Mouse (Mus musculus) midbrain, embryonic 16.5 days (tissue): ENCODE measurements around the gene Lmntd1. TPM values are rescaled to one million over a fixed set of nuclear protein-coding genes. Genes with fewer than 3 reads are reported as not detected.

Experiments used
- ATAC-seq: fragments of 200-750 bp; cut with Nextera tagmentation; 2 replicates; pipeline ENCODE4 v1.8.0; 2017; ENCODE audit warnings: moderate TSS enrichment
- H3K27ac ChIP-seq: fragments of 300-500 bp; sonication (generic); 2 replicates; pipeline ENCODE4 v1.5.1; 2014; ENCODE audit warnings: mild to moderate bottlenecking, low read length, mixed read lengths
- H3K27me3 ChIP-seq: fragments of 300-500 bp; sonication (generic); 2 replicates; pipeline ENCODE4 v1.6.1; 2014; ENCODE audit warnings: low read depth, low read length, mixed read lengths; ENCODE audit not compliant: control insufficient read depth, insufficient read depth
- H3K36me3 ChIP-seq: fragments of 300-500 bp; sonication (generic); 2 replicates; pipeline ENCODE4 v1.6.1; 2014; ENCODE audit warnings: mild to moderate bottlenecking, low read length, moderate library complexity, mixed read lengths; ENCODE audit not compliant: control insufficient read depth, insufficient read depth
- H3K4me1 ChIP-seq: fragments of 300-500 bp; sonication (generic); 2 replicates; pipeline ENCODE4 v1.6.1; 2014; ENCODE audit warnings: mild to moderate bottlenecking, low read length, mixed read lengths; ENCODE audit not compliant: control insufficient read depth, insufficient read depth
- H3K4me2 ChIP-seq: fragments of 300-500 bp; sonication (generic); 2 replicates; pipeline ENCODE4 v1.6.1; 2014; ENCODE audit warnings: mild to moderate bottlenecking, low read length, mixed read lengths
- H3K4me3 ChIP-seq: fragments of 300-500 bp; sonication (generic); 2 replicates; pipeline ENCODE4 v1.5.1; 2014; ENCODE audit warnings: low read depth, mild to moderate bottlenecking, low read length, moderate library complexity, mixed read lengths
- H3K9ac ChIP-seq: fragments of 300-500 bp; sonication (generic); 2 replicates; pipeline ENCODE4 v1.6.1; 2014; ENCODE audit warnings: low read depth, low read length, mixed read lengths
- H3K9me3 ChIP-seq: fragments of 300-500 bp; sonication (generic); replicated peaks from 2 replicates; pipeline ENCODE4 v1.6.1; 2014; ENCODE audit warnings: mild to moderate bottlenecking, low read length, mixed read lengths; ENCODE audit not compliant: control insufficient read depth, poor library complexity, severe bottlenecking
- WGBS: fragments of 180-500 bp; shearing (Covaris S2); extraction: QIAGEN DNeasy Blood & Tissue Kit; methylation state at CpG from one replicate; pipeline ENCODE4 v1.1.7; 2014; 5-methylcytosine and 5-hydroxymethylcytosine counted together
- polyA plus RNA-seq: library from polyadenylated mRNA; unstranded; fragments of >200 nt; fragmentation: Nextera tagmentation; extraction: Ambion mirVana; gene quantifications from 2 replicates; pipeline ENCODE4 v1.2.1, GENCODE M21; 2015

Lmntd1 gene
- polyA plus RNA-seq, 1 experiment from 2014 or later = 1.5 TPM

DNA sequence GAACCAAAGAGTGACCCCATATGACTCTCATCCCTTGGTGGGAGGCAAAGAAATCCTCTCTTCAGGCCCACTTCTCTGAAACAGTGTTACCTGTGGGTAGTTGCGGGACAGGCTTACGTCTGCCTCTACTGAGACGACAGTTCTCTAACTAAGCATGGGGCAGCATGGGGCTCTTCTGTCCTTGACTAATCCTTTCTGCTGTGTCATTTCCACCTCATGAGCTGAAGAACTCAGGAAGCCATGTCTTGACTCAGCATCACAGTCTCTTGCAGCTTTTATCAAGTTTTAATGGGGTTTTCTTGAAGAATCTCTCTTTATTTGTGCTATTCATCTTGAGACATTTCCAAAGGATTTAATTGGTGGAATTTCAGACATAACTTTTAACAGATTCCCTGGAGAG, 61.3 kb downstream of the Lmntd1 start:
- Histone ChIP-seq H3K9me3 (0 out of 2 replicates have a peak, but pooled peaks cover 2% of the 10 kb centered on the region), H3K4me2 (no peak overlapping the region), H3K4me3 (no peak overlapping the region), H3K27me3 (no peaks in the 10 kb centered on the region), H3K4me1 (no peaks in the 10 kb centered on the region), H3K27ac (no peak overlapping the region), H3K36me3 (no peaks in the 10 kb centered on the region), H3K9ac (no peak overlapping the region)
- no peak for ATAC-seq
- 86% methylated on average over 3 of the region's 3 CpGs for WGBS

GRCm38 (mm10) chr6:145550993-145551392, 63.1 kb downstream of the Lmntd1 start:
- Histone ChIP-seq H3K4me3 (no peak overlapping the region), H3K9ac (no peak overlapping the region), H3K27me3 (no peaks in the 10 kb centered on the region), H3K36me3 (no peaks in the 10 kb centered on the region), H3K4me2 (no peak overlapping the region), H3K4me1 (peaks cover 3% of the 10 kb centered on the region; the same call in 1 of the 2 replicates), H3K9me3 (0 out of 2 replicates have a peak, but pooled peaks cover 2% of the 10 kb centered on the region), H3K27ac (no peak overlapping the region)
- WGBS = 85% methylated on average over 5 of the region's 5 CpGs
- no peak for ATAC-seq

DNA sequence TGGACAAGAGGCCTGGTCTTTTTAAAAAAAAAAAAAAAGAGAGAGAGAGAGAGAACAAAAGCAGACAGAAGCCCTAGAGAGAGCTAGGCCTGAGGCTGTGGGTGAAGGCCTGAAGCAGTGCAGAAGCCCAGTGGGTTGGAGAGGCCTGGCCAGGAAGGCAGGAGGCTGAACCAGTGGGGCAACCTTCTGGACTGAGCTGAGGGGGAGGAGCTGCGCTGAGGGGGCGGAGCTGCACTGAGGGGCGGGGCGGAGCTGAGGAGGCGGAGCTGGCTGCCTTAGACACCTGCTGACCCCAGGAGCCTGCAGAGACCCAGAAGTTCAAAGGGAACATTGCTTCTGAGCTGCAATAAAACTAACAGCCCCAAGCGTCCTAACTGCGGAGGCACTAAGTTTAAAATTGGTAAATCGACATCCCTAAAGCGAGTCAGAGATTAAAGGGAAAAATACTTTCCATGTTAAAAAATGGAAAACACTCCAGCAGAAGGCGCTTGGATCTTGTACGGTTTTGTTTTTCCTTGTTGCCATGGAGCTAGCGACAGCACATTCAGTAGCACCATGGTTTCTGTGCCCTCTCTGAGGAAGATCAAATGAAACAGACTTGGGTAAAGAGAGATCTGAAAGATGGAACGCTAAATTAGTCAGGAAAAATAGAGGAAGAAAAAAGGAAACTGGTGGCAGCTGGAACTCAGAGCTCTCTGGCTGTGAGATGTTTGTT, 68.0 kb downstream of the Lmntd1 start:
- Histone ChIP-seq H3K9me3 (no peaks in the 10 kb centered on the region), H3K27ac (no peak overlapping the region), H3K36me3 (no peaks in the 10 kb centered on the region), H3K4me2 (no peak overlapping the region), H3K4me3 (no peak overlapping the region), H3K9ac (no peak overlapping the region), H3K4me1 (peaks cover 3% of the 10 kb centered on the region; the same call in 1 of the 2 replicates), H3K27me3 (no peaks in the 10 kb centered on the region)
- ATAC-seq = peak; percentile 60; the same call in 1 of the 2 replicates
- WGBS = 23% methylated on average over 13 of the region's 13 CpGs

DNA sequence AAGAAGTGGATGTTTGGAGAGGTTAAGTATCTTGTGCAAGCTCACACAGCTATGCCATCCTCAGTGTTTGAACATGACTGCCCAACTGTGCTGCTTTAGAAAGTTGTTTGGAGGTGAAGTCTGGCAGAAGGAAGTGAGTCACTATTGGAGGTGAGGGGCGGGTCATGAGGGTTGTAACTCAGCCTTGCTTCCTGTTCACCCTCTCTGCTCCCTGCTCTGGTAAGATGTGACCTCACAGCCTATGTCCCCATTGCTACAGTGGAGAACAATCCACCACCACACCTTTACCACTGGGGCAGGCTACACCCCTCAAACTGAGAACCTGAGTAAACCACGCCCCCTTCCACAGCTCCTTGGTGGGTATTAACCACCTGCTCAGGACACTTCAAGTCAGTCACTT, 69.3 kb downstream of the Lmntd1 start:
- H3K27me3 ChIP-seq = no peaks in the 10 kb centered on the region
- H3K4me1 ChIP-seq = peaks cover 3% of the 10 kb centered on the region; the same call in 1 of the 2 replicates
- H3K9me3 ChIP-seq = no peaks in the 10 kb centered on the region
- H3K36me3 ChIP-seq = no peaks in the 10 kb centered on the region
- no peak overlapping the region for H3K27ac ChIP-seq
- H3K9ac ChIP-seq = no peak overlapping the region
- no peak overlapping the region for H3K4me3 ChIP-seq
- no peak overlapping the region for H3K4me2 ChIP-seq
- 89% methylated on average over 2 of the region's 2 CpGs for WGBS
- peak; percentile 30; the same call in 1 of the 2 replicates for ATAC-seq

- Histone ChIP-seq H3K9me3 (no peaks in the 10 kb centered on the region), H3K36me3 (no peaks in the 10 kb centered on the region), H3K9ac (no peak overlapping the region), H3K27ac (no peak overlapping the region), H3K4me3 (no peak overlapping the region), H3K4me1 (peaks cover 6% of the 10 kb centered on the region; the same call in 1 of the 2 replicates), H3K27me3 (no peaks in the 10 kb centered on the region), H3K4me2 (no peak overlapping the region)
- peak; percentile 50; the same call in 1 of the 2 replicates for ATAC-seq
- 53% methylated on average over 12 of the region's 12 CpGs for WGBS
Observed at GRCm38 (mm10) chr6:145544304-145544703, 69.8 kb downstream of the Lmntd1 start.

DNA sequence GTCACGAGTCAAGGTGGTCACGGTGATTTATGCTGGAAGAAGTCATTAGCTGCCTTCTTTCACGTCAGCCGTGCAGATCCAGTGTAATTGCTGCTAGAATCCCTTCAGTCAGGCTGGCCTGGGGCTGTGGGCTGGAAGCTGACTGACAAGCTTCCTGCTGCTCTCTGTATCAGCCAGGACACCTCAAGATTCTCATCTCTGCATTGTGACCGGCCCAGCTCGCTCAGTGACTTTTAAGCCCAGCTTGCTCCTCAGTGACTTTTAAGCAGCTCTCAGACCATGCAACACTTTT, 74.6 kb downstream of the Lmntd1 start:
- no peaks in the 10 kb centered on the region for H3K27me3 ChIP-seq
- whole genome bisulfite sequencing = 37% methylated on average over 6 of the region's 6 CpGs
- no peaks in the 10 kb centered on the region for H3K9me3 ChIP-seq
- no peak overlapping the region for H3K9ac ChIP-seq
- peaks cover 2% of the 10 kb centered on the region; the same call in 1 of the 2 replicates for H3K4me1 ChIP-seq
- H3K27ac ChIP-seq = no peak overlapping the region
- H3K4me2 ChIP-seq = no peak overlapping the region
- no peaks in the 10 kb centered on the region for H3K36me3 ChIP-seq
- H3K4me3 ChIP-seq = no peak overlapping the region
- no peak for ATAC-seq

GRCm38 (mm10) chr6:145538787-145539567, 75.1 kb downstream of the Lmntd1 start:
- Histone ChIP-seq H3K4me1 (peaks cover 2% of the 10 kb centered on the region; the same call in 1 of the 2 replicates), H3K27me3 (no peaks in the 10 kb centered on the region), H3K4me3 (no peak overlapping the region), H3K27ac (no peak overlapping the region), H3K4me2 (no peak overlapping the region), H3K9me3 (no peaks in the 10 kb centered on the region), H3K36me3 (no peaks in the 10 kb centered on the region), H3K9ac (no peak overlapping the region)
- 41% methylated on average over 11 of the region's 11 CpGs for whole genome bisulfite sequencing
- no peak for ATAC-seq

GRCm38 (mm10) chr6:145530464-145530863, 83.7 kb downstream of the Lmntd1 start:
- no peak for ATAC-seq

GRCm38 (mm10) chr6:145523337-145523736, 90.8 kb downstream of the Lmntd1 start:
- WGBS = 90% methylated on average over 9 of the region's 9 CpGs
- H3K27ac ChIP-seq = no peak overlapping the region
- H3K9me3 ChIP-seq = no peaks in the 10 kb centered on the region
- H3K36me3 ChIP-seq = no peaks in the 10 kb centered on the region
- no peaks in the 10 kb centered on the region for H3K4me1 ChIP-seq
- no peak overlapping the region for H3K9ac ChIP-seq
- H3K4me3 ChIP-seq = no peak overlapping the region
- no peaks in the 10 kb centered on the region for H3K27me3 ChIP-seq
- H3K4me2 ChIP-seq = no peak overlapping the region
- no peak for ATAC-seq

More at GRCm38 (mm10) chr6:145530464-145530863, 83.7 kb downstream of the Lmntd1 start:
- no peaks in the 10 kb centered on the region for H3K36me3 ChIP-seq
- no peak overlapping the region for H3K9ac ChIP-seq
- no peak overlapping the region for H3K4me3 ChIP-seq
- H3K27ac ChIP-seq = no peak overlapping the region
- 66% methylated on average over 3 of the region's 3 CpGs for WGBS
- H3K4me2 ChIP-seq = no peak overlapping the region
- no peaks in the 10 kb centered on the region for H3K4me1 ChIP-seq
- H3K9me3 ChIP-seq = no peaks in the 10 kb centered on the region
- H3K27me3 ChIP-seq = no peaks in the 10 kb centered on the region
